Mouse (Mus musculus): ENCODE measurements around the gene Nol7. TPM values are rescaled to one million over a fixed set of nuclear protein-coding genes. Genes with fewer than 3 reads are reported as not detected.

Nol7 gene
- polyA plus RNA-seq, 1 experiment from 2014 or later, result 195 TPM

DNA sequence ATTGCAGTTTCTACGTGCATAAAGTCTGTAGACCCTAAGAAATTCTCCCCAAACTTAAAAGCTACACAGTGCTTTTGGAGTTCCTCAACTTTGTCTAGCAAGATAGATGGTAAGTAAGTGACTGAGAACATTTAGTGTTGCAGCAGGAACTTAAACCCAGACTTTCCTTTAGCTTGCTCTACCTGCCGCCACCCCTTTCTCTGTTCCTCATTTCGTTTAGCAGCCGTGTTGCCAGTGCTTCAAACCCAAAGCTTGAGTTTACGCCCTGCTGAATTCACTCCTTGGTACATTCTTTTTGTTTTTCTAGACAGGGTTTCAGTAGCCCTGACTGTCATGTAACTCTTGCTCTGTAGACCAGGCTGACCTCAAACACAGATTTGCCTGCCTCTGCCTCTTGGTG is 1.4 kb downstream of the Nol7 start:
- peak overlapping the region; percentile 49; the same call in 1 of the 2 replicates for H3K4me3 ChIP-seq (replicated peaks; ENCODE audit: low read length)

GRCm38 (mm10) chr13:43412311-43412710 is 14.1 kb downstream of the Nol7 start:
- Histone ChIP-seq H3K27me3 (ENCODE audit: control insufficient read depth, insufficient read depth, low read length) (no peaks in the 10 kb centered on the region), H3K4me2 (replicated peaks) (no peak overlapping the region), H3K36me3 (replicated peaks; ENCODE audit: control insufficient read depth, insufficient read depth) (peaks cover 85% of the 10 kb centered on the region), H3K27ac (no peak overlapping the region), H3K4me1 (replicated peaks; ENCODE audit: control insufficient read depth, insufficient read depth, low read length) (no peaks in the 10 kb centered on the region), H3K9ac (no peak overlapping the region), H3K9me3 (ENCODE audit: control insufficient read depth, low read length) (no peaks in the 10 kb centered on the region), H3K4me3 (replicated peaks; ENCODE audit: low read length) (no peak overlapping the region)
- WGBS, result 91% methylated on average over 7 of the region's 7 CpGs
- no peak for ATAC-seq (ENCODE audit: low FRiP score)
- no peak for DNase-seq (ENCODE audit: low spot score)

More for the DNA sequence above, 1.4 kb downstream of the Nol7 start:
- no peaks in the 10 kb centered on the region; the same call in 1 of the 2 replicates for H3K4me1 ChIP-seq (replicated peaks; ENCODE audit: control insufficient read depth, insufficient read depth, low read length)
- H3K36me3 ChIP-seq (replicated peaks; ENCODE audit: control insufficient read depth, insufficient read depth), result peaks cover 48% of the 10 kb centered on the region
- ATAC-seq (ENCODE audit: low FRiP score) (no peak), DNase-seq (ENCODE audit: low spot score) (no peak)
- H3K9ac ChIP-seq, result no peak overlapping the region
- H3K4me2 ChIP-seq (replicated peaks), result peak overlapping the region; percentile 59
- no peak overlapping the region for H3K27ac ChIP-seq
- WGBS, result 90% methylated on average over 5 of the region's 5 CpGs
- H3K27me3 ChIP-seq (ENCODE audit: control insufficient read depth, insufficient read depth, low read length), result no peaks in the 10 kb centered on the region
- H3K9me3 ChIP-seq (ENCODE audit: control insufficient read depth, low read length), result no peaks in the 10 kb centered on the region

- Histone ChIP-seq H3K9ac (no peak overlapping the region), H3K36me3 (replicated peaks; ENCODE audit: control insufficient read depth, insufficient read depth) (peaks cover 81% of the 10 kb centered on the region), H3K4me3 (replicated peaks; ENCODE audit: low read length) (no peak overlapping the region), H3K4me1 (replicated peaks; ENCODE audit: control insufficient read depth, insufficient read depth, low read length) (no peaks in the 10 kb centered on the region), H3K27me3 (ENCODE audit: control insufficient read depth, insufficient read depth, low read length) (no peaks in the 10 kb centered on the region), H3K9me3 (ENCODE audit: control insufficient read depth, low read length) (no peaks in the 10 kb centered on the region), H3K4me2 (replicated peaks) (no peak overlapping the region), H3K27ac (no peak overlapping the region)
- 98% methylated on average over 2 of the region's 2 CpGs for WGBS
- no peak for ATAC-seq (ENCODE audit: low FRiP score)
- no peak for DNase-seq (ENCODE audit: low spot score)
Measured at GRCm38 (mm10) chr13:43413611-43414010, 15.4 kb downstream of the Nol7 start.

DNA sequence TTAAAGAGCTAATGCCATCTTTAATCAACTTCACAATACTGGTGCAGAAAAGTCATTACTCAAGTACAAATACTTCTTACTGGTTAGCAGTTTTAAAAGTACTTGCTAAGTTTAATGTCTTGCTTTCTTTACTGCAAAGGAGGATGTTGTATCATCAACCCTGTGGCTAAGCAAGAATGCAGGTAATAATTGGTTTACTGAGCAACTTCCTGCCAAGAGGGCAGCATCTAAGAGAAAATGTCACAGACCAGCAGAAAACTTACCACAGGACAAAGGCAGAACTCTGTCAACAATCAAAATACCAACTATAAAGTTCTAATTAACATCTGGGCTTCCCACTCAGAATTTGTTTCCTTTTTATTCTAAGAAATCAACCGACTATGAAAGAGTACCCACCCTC is 17.1 kb downstream of the Nol7 start:
- Histone ChIP-seq H3K4me2 (replicated peaks) (no peak overlapping the region), H3K4me3 (replicated peaks; ENCODE audit: low read length) (no peak overlapping the region), H3K36me3 (replicated peaks; ENCODE audit: control insufficient read depth, insufficient read depth) (peaks cover 89% of the 10 kb centered on the region), H3K27ac (no peak overlapping the region), H3K9ac (no peak overlapping the region), H3K27me3 (ENCODE audit: control insufficient read depth, insufficient read depth, low read length) (no peaks in the 10 kb centered on the region), H3K4me1 (replicated peaks; ENCODE audit: control insufficient read depth, insufficient read depth, low read length) (no peaks in the 10 kb centered on the region), H3K9me3 (ENCODE audit: control insufficient read depth, low read length) (no peaks in the 10 kb centered on the region)
- DNase-seq (ENCODE audit: low spot score), result no peak
- 97% methylated on average over 1 of the region's 1 CpGs for WGBS
- ATAC-seq (ENCODE audit: low FRiP score), result no peak

- Histone ChIP-seq H3K4me2 (replicated peaks) (no peak overlapping the region), H3K9me3 (ENCODE audit: control insufficient read depth, low read length) (no peaks in the 10 kb centered on the region), H3K27ac (no peak overlapping the region), H3K9ac (no peak overlapping the region), H3K4me1 (replicated peaks; ENCODE audit: control insufficient read depth, insufficient read depth, low read length) (no peaks in the 10 kb centered on the region), H3K4me3 (replicated peaks; ENCODE audit: low read length) (no peak overlapping the region), H3K27me3 (ENCODE audit: control insufficient read depth, insufficient read depth, low read length) (no peaks in the 10 kb centered on the region), H3K36me3 (replicated peaks; ENCODE audit: control insufficient read depth, insufficient read depth) (peaks cover 11% of the 10 kb centered on the region; the same call in 1 of the 2 replicates)
- DNase-seq (ENCODE audit: low spot score), result no peak
- over 99% methylated on average over 4 of the region's 4 CpGs for whole genome bisulfite sequencing
- ATAC-seq (ENCODE audit: low FRiP score), result no peak
Measured at GRCm38 (mm10) chr13:43428436-43428835, 30.2 kb downstream of the Nol7 start.

DNA sequence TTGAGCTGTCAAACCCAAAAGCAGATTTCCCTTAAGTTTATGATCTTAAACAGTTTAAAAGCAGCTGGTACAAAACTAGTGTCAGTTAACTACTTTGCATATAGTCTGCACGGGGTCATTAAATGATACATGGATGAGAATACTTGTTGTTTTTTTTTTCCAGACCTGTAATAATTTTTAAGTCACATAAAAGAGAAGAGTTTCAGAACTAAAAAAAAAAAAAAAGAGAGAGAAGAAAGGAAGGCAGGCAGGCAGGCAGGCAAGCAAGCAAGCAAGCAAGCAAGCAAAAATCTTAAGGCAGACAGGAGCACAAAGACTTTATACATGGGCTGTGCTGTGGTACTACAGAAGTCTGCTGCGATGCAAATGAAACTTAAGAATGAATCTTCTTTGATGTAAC is 35.2 kb downstream of the Nol7 start:
- no peak overlapping the region for H3K4me3 ChIP-seq (replicated peaks; ENCODE audit: low read length)
- no peak for DNase-seq (ENCODE audit: low spot score)
- H3K27me3 ChIP-seq (ENCODE audit: control insufficient read depth, insufficient read depth, low read length), result no peaks in the 10 kb centered on the region
- no peaks in the 10 kb centered on the region for H3K9me3 ChIP-seq (ENCODE audit: control insufficient read depth, low read length)
- WGBS, result 86% methylated on average over 2 of the region's 2 CpGs
- no peak for ATAC-seq (ENCODE audit: low FRiP score)
- no peak overlapping the region for H3K4me2 ChIP-seq (replicated peaks)
- H3K9ac ChIP-seq, result no peak overlapping the region
- H3K4me1 ChIP-seq (replicated peaks; ENCODE audit: control insufficient read depth, insufficient read depth, low read length), result no peaks in the 10 kb centered on the region
- H3K36me3 ChIP-seq (replicated peaks; ENCODE audit: control insufficient read depth, insufficient read depth), result peaks cover 2% of the 10 kb centered on the region; the same call in 1 of the 2 replicates
- no peak overlapping the region for H3K27ac ChIP-seq

DNA sequence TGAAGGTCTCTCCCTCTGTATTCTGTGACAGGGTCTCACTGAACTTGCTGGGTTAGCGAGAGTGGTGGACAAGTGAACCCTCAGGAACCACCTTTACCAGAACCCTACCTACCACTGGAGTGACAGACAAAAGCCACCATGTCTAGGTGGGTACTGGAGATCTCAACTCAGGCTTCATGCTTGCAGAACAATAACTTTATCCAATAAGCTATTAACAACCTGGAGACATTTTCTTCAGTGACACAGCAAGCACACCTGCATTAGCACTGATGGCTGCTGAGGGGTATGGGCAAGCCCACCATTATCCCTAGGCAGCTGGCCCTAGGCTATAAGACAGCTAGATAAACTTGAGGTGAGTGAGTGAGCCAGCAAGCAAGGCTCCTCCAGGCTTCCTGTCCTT is 42.2 kb downstream of the Nol7 start:
- Histone ChIP-seq H3K4me2 (replicated peaks) (no peak overlapping the region), H3K9me3 (ENCODE audit: control insufficient read depth, low read length) (no peaks in the 10 kb centered on the region), H3K27me3 (ENCODE audit: control insufficient read depth, insufficient read depth, low read length) (no peaks in the 10 kb centered on the region), H3K36me3 (replicated peaks; ENCODE audit: control insufficient read depth, insufficient read depth) (no peaks in the 10 kb centered on the region), H3K4me3 (replicated peaks; ENCODE audit: low read length) (no peak overlapping the region), H3K27ac (no peak overlapping the region), H3K9ac (no peak overlapping the region), H3K4me1 (replicated peaks; ENCODE audit: control insufficient read depth, insufficient read depth, low read length) (no peaks in the 10 kb centered on the region)
- no peak for ATAC-seq (ENCODE audit: low FRiP score)
- 100% methylated on average over 1 of the region's 1 CpGs for WGBS
- no peak for DNase-seq (ENCODE audit: low spot score)

- no peaks in the 10 kb centered on the region for H3K27me3 ChIP-seq (ENCODE audit: control insufficient read depth, insufficient read depth, low read length)
- H3K9ac ChIP-seq, result no peak overlapping the region
- no peaks in the 10 kb centered on the region for H3K36me3 ChIP-seq (replicated peaks; ENCODE audit: control insufficient read depth, insufficient read depth)
- ATAC-seq (ENCODE audit: low FRiP score) (no peak), DNase-seq (ENCODE audit: low spot score) (no peak)
- no peak overlapping the region for H3K27ac ChIP-seq
- H3K4me3 ChIP-seq (replicated peaks; ENCODE audit: low read length), result no peak overlapping the region
- H3K4me1 ChIP-seq (replicated peaks; ENCODE audit: control insufficient read depth, insufficient read depth, low read length), result 0 out of 2 replicates have a peak, but pooled peaks cover 2% of the 10 kb centered on the region
- no peak overlapping the region for H3K4me2 ChIP-seq (replicated peaks)
- 89% methylated on average over 1 of the region's 1 CpGs for WGBS
- H3K9me3 ChIP-seq (ENCODE audit: control insufficient read depth, low read length), result no peaks in the 10 kb centered on the region
Measured at GRCm38 (mm10) chr13:43442551-43442950, 44.4 kb downstream of the Nol7 start.

GRCm38 (mm10) chr13:43443706-43444105 is 45.5 kb downstream of the Nol7 start:
- ATAC-seq (ENCODE audit: low FRiP score) (no peak), DNase-seq (ENCODE audit: low spot score) (no peak)
- Histone ChIP-seq H3K27ac (no peak overlapping the region), H3K9me3 (ENCODE audit: control insufficient read depth, low read length) (no peaks in the 10 kb centered on the region), H3K4me2 (replicated peaks) (no peak overlapping the region), H3K4me1 (replicated peaks; ENCODE audit: control insufficient read depth, insufficient read depth, low read length) (0 out of 2 replicates have a peak, but pooled peaks cover 4% of the 10 kb centered on the region), H3K27me3 (ENCODE audit: control insufficient read depth, insufficient read depth, low read length) (no peaks in the 10 kb centered on the region), H3K9ac (no peak overlapping the region), H3K36me3 (replicated peaks; ENCODE audit: control insufficient read depth, insufficient read depth) (no peaks in the 10 kb centered on the region), H3K4me3 (replicated peaks; ENCODE audit: low read length) (no peak overlapping the region)
- WGBS, result 98% methylated on average over 4 of the region's 4 CpGs

DNA sequence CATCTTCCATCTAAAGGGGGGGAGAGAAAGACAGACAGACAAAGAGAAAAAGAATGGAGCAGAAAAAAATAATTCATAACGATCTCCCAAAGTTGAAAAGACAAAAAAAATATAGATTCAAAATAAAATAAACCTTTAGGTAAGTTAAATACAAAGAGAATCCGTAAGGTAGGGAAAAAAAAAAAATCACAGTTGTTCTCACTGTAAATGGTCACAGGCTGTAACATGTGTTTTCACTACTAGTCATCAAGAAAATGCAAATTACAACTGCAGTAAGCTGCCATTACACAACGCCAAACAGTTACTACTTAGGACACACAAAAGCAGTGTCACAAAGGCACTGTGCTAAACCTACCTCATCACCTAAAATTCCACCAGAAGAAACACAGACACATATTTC is 46.5 kb downstream of the Nol7 start:
- no peak for ATAC-seq (ENCODE audit: low FRiP score)
- DNase-seq (ENCODE audit: low spot score), result no peak
- Histone ChIP-seq H3K36me3 (replicated peaks; ENCODE audit: control insufficient read depth, insufficient read depth) (no peaks in the 10 kb centered on the region), H3K4me3 (replicated peaks; ENCODE audit: low read length) (no peak overlapping the region), H3K4me2 (replicated peaks) (no peak overlapping the region), H3K4me1 (replicated peaks; ENCODE audit: control insufficient read depth, insufficient read depth, low read length) (0 out of 2 replicates have a peak, but pooled peaks cover 4% of the 10 kb centered on the region), H3K27ac (no peak overlapping the region), H3K9ac (no peak overlapping the region), H3K27me3 (ENCODE audit: control insufficient read depth, insufficient read depth, low read length) (no peaks in the 10 kb centered on the region), H3K9me3 (ENCODE audit: control insufficient read depth, low read length) (no peaks in the 10 kb centered on the region)
- WGBS, result 88% methylated on average over 3 of the region's 3 CpGs
